Mouse (Mus musculus): ENCODE measurements around the gene Gm5678. TPM values are rescaled to one million over a fixed set of nuclear protein-coding genes. Genes with fewer than 3 reads are reported as not detected.

Gene Gm5678
- total RNA-seq (2015; ENCODE audit: low replicate concordance) (not detected in 2 replicates), total RNA-seq (2017; ENCODE audit: low replicate concordance) (not detected in 2 replicates)

GRCm38 (mm10) chr16:93627761-93628400 lies at the start of gene Gm5678:
Gm5678 (plus strand) TSS chr16:93628097.
- ATAC-seq (replicated peaks; ENCODE audit: low FRiP score, poor library complexity, severe bottlenecking), result no peak

- ATAC-seq (replicated peaks; ENCODE audit: low FRiP score, poor library complexity, severe bottlenecking), result no peak
These were observed 49.4 kb upstream of the Gm5678 start for GRCm38 (mm10) chr16:93578346-93579005.

DNA sequence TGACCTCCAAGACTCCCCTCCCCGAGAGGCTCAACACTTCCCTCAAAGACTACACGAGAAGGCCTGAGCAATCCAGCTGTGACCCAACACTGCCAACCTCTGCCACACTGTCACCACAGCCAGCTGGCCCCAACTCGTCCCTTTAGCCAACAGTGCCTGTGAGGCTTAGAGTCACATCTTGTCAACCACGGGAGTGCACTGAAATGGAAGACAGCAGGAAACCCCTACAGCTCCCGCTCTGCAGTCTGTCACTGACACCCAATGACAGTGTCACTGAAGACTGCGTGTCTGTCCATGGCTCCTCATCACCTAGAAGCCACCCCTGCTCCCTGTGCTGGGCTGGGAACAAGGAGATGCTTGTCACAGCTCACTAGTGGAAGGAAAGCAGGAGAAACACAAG lies 46.8 kb upstream of the Gm5678 start:
- ATAC-seq (replicated peaks; ENCODE audit: low FRiP score, poor library complexity, severe bottlenecking), result no peak

- ATAC-seq (replicated peaks; ENCODE audit: low FRiP score, poor library complexity, severe bottlenecking), result no peak
These were observed 42.8 kb upstream of the Gm5678 start for GRCm38 (mm10) chr16:93584976-93585702.

DNA sequence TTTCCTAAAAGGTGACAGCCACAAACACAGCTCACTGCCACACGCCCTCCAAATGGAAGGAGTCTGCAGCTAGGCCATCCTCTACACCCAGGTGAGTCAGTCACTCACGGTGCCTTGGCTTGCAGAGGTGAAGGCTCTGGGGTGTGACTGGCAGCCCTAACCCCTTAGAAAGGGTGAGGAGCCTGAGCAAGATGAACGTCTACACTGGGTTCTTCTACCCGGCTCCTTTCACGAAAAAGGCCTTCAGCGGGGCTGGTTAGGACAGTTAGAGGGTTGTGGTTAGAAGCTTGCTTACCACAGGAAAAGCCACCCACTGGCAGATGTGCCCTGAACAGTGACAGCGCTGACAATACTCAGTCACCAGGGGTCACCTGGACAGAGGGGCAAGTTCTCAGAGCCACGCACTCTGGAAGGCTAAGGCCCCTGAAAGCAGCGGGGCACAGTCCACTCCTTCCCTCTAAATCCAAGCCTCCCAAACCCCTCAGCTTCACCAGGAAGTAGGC lies 42.1 kb upstream of the Gm5678 start:
- ATAC-seq (replicated peaks; ENCODE audit: low FRiP score, poor library complexity, severe bottlenecking), result no peak

- ATAC-seq (replicated peaks; ENCODE audit: low FRiP score, poor library complexity, severe bottlenecking), result no peak
These were observed 41.5 kb upstream of the Gm5678 start for GRCm38 (mm10) chr16:93586382-93586781.

DNA sequence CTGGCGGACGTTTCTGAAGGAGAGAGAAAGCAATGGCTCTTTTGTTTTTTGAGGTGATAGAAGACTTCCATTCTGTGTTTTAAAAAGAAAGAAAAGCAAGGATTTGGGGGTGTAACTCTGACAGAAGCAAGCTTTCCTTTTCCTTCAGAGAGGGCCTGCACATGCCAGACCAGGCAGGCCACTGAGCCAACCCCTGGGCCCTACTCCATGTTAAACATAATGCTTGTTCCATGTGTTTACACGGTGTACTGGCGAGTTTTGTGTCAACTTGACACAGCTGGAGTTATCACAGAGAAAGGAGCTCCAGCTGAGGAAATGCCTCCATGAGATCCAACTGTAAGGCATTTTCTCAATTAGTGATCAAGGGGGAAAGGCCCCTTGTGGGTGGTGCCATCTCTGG lies 39.6 kb upstream of the Gm5678 start:
- ATAC-seq (replicated peaks; ENCODE audit: low FRiP score, poor library complexity, severe bottlenecking), result no peak

DNA sequence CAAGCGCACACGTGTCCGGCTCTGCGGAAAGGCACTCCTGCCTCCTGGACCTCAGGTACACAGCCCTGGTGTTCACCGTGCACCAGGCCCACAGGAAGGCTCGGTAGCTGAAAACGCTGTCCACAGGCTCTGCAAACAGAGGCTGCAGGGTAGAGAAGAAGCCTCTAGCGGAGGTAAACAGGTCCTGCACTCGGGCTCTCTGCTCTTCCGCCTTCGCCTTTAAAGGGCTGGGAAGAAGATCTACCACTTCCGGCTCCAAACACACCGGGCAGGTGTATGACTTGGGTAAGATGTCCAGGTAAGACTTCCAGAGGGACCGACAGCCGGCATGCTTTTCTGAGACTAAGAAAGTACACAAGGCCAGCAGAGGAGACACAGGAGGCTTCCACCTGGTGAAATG lies 37.0 kb upstream of the Gm5678 start:
- no peak for ATAC-seq (replicated peaks; ENCODE audit: low FRiP score, poor library complexity, severe bottlenecking)

GRCm38 (mm10) chr16:93591450-93592430 lies 36.2 kb upstream of the Gm5678 start:
- ATAC-seq (replicated peaks; ENCODE audit: low FRiP score, poor library complexity, severe bottlenecking), result no peak

DNA sequence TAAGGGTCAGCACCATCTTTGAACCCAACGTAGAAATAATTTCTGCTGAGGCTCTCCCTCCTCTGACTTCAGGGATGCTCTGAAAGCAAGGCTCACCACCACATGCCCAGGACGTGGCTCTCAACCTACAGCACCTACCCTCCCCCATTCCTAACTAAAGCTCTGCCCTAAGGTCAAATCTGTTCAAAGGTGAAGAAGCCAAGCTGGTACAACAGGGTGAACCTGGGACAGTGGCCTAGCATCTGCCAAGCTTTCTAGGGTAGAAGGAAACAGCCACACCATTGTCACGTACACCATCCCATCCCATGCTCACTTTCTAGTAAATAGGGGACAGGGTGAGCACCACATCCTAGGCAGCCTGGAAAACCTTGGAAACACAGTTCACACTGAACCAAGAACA lies 35.2 kb upstream of the Gm5678 start:
- ATAC-seq (replicated peaks; ENCODE audit: low FRiP score, poor library complexity, severe bottlenecking), result no peak

- ATAC-seq (replicated peaks; ENCODE audit: low FRiP score, poor library complexity, severe bottlenecking), result no peak
These were observed 34.5 kb upstream of the Gm5678 start for GRCm38 (mm10) chr16:93593406-93593805.

DNA sequence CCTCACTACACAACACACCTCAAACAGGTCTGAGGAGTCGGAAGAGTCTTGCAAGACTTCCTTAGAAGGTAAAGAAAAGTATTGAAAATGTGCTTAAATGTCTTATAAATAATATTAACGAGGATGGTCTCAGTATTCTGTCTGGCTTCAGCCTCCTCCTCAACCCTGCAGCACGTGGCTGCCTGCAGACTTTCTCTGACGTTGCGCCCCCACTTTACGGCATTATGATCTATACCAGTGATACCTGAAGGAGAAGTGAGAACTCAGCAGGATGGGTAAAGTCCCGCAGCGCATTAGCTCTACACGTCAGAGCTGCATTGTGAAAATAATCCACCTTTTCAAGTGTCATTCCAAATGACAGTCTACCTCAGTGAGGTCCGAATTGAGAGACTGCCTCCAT lies 33.4 kb upstream of the Gm5678 start:
- no peak for ATAC-seq (replicated peaks; ENCODE audit: low FRiP score, poor library complexity, severe bottlenecking)

GRCm38 (mm10) chr16:93595766-93596165 lies 32.1 kb upstream of the Gm5678 start:
- no peak for ATAC-seq (replicated peaks; ENCODE audit: low FRiP score, poor library complexity, severe bottlenecking)

GRCm38 (mm10) chr16:93596807-93597206 lies 31.1 kb upstream of the Gm5678 start:
- ATAC-seq (replicated peaks; ENCODE audit: low FRiP score, poor library complexity, severe bottlenecking), result no peak

DNA sequence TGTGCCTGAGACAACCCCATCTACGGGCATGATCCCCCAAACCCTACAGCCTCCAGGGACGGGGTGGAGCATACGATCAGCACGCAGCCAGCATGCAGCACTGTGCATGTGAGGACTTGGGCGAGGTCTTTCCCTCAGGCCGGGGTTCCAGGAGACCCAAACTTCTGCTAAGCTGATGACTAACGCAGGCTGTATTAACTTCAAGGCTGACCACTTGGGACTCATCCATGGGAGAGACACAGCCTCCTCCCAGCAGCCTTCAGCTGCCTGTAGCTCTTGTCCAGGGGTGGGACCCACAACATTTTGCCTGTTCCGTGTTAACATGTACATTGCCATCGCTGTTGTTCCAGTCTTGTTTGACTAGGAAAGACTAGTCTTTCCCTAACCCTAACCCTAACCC lies 30.3 kb upstream of the Gm5678 start:
- no peak for ATAC-seq (replicated peaks; ENCODE audit: low FRiP score, poor library complexity, severe bottlenecking)

GRCm38 (mm10) chr16:93599461-93599860 lies 28.4 kb upstream of the Gm5678 start:
- peak; percentile 42; the same call in 1 of the 2 replicates for ATAC-seq (replicated peaks; ENCODE audit: low FRiP score, poor library complexity, severe bottlenecking)

GRCm38 (mm10) chr16:93603439-93604212 lies 24.3 kb upstream of the Gm5678 start, which contains the start of gene Setd4:
Setd4 (minus strand) TSS chr16:93604063.
- ATAC-seq (replicated peaks; ENCODE audit: low FRiP score, poor library complexity, severe bottlenecking), result peak; percentile 85

- no peak for ATAC-seq (replicated peaks; ENCODE audit: low FRiP score, poor library complexity, severe bottlenecking)
These were observed 23.4 kb upstream of the Gm5678 start for GRCm38 (mm10) chr16:93604481-93604969.

DNA sequence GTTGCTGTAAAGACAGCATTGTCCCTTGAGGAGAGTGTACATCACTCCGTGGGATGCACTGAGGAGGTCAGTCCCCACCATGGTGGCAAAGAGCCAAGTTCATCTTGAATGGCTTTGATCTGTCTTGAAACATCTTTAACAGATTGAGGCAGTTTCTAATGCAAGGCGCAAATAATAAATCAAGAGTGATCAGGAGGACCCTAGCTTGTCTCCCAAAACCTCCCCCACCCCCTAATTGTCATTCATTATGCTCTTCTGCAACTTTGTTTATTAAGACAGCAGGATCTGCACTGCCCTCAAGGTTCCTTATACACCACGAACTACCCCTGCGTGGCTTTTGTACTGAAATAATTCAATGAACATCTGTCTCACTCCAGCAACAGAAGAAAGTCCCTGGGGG lies 22.3 kb upstream of the Gm5678 start, which contains the start of gene Cbr1:
TSS of gene Cbr1 (plus strand) at position 301 of the 400 bp plus-strand sequence.
- ATAC-seq (replicated peaks; ENCODE audit: low FRiP score, poor library complexity, severe bottlenecking), result no peak
